Mouse (Mus musculus) CH12.LX (cell line): ENCODE measurements at regions not wholly inside any gene's neighbourhood (a gene's known extent, or its start where the extent isn't known, plus 50 kb on each side); places are given as distances from the start of the nearest gene placed in this dataset.

Source experiments
- DNase-seq: peaks from one replicate; pipeline ENCODE4 v3.0.0-alpha.2; 2013; ENCODE audit errors: extremely low read depth
- H3K27ac ChIP-seq: 2 replicates; pipeline ENCODE4 v1.5.1; 2012; ENCODE audit warnings: low read depth, mild to moderate bottlenecking, control low read depth, moderate library complexity; ENCODE audit not compliant: insufficient read depth
- H3K27me3 ChIP-seq: replicated peaks from 2 replicates; pipeline ENCODE3; 2012; ENCODE audit warnings: inconsistent platforms
- H3K36me3 ChIP-seq, 2 experiments: replicated peaks in 1 of 2; 2 replicates each; pipeline versions ENCODE3 to v1.6.1; 2012; ENCODE audit warnings: inconsistent platforms in 1 of 2, low read length in 1 of 2, mild to moderate bottlenecking in 1 of 2, mixed read lengths in 1 of 2, moderate library complexity in 1 of 2; ENCODE audit not compliant: control insufficient read depth in 1 of 2, insufficient read depth in 1 of 2
- H3K4me1 ChIP-seq, 2 experiments: 2 replicates each; pipeline ENCODE4 v1.6.1; 2012; ENCODE audit warnings: inconsistent platforms in 1 of 2, moderate library complexity in 1 of 2; ENCODE audit not compliant: insufficient read depth in 2 of 2, control insufficient read depth in 1 of 2
- H3K4me2 ChIP-seq: 2 replicates; pipeline ENCODE4 v1.6.1; 2012; ENCODE audit warnings: low read depth, mild to moderate bottlenecking, control low read depth; ENCODE audit not compliant: poor library complexity, insufficient read depth, severe bottlenecking
- H3K4me3 ChIP-seq, 3 experiments: fragments of 150-350 bp in 1 of 3; sonication (generic) in 1 of 3; replicated peaks in 1 of 3; 2 replicates each; pipeline versions ENCODE3 to v1.5.1; 2011 to 2012; ENCODE audit warnings: low read depth in 2 of 3, low read length in 2 of 3, mild to moderate bottlenecking in 2 of 3, moderate library complexity in 2 of 3, control low read depth in 1 of 3, improper control_type of control experiment in 1 of 3, inconsistent platforms in 1 of 3, mixed read lengths in 1 of 3; ENCODE audit not compliant: poor library complexity in 1 of 3
- H3K79me2 ChIP-seq: replicated peaks from 2 replicates; pipeline ENCODE4 v1.6.1; 2012; ENCODE audit warnings: mild to moderate bottlenecking, moderate library complexity; ENCODE audit not compliant: control insufficient read depth, poor library complexity, insufficient read depth, severe bottlenecking; ENCODE audit errors: extremely low read depth
- H3K9ac ChIP-seq: 2 replicates; pipeline ENCODE4 v1.6.1; 2012; ENCODE audit warnings: low read depth, mild to moderate bottlenecking, control low read depth, moderate library complexity; ENCODE audit not compliant: insufficient read depth
- H3K9me3 ChIP-seq: replicated peaks from 2 replicates; pipeline ENCODE3; 2012; ENCODE audit warnings: low read length, inconsistent platforms, mixed read lengths
- BHLHE40 ChIP-seq: IDR thresholded peaks from 2 replicates; pipeline ENCODE4 v1.6.1; 2011; ENCODE audit warnings: mild to moderate bottlenecking, low read depth, low read length, improper control_type of control experiment
- CHD1 ChIP-seq: IDR thresholded peaks from 2 replicates; pipeline ENCODE4 v1.6.1; 2012; ENCODE audit warnings: low read depth, low read length, improper control_type of control experiment, inconsistent platforms
- ELF1 ChIP-seq: IDR thresholded peaks from 2 replicates; pipeline ENCODE4 v1.6.1; 2014; ENCODE audit warnings: low read depth, mild to moderate bottlenecking, inconsistent platforms, low read length, improper control_type of control experiment
- EP300 ChIP-seq: IDR thresholded peaks from 2 replicates; pipeline ENCODE4 v1.6.1; 2011; ENCODE audit warnings: low read length, improper control_type of control experiment
- IRF4 ChIP-seq: IDR thresholded peaks from 2 replicates; pipeline ENCODE4 v1.6.1; 2014; ENCODE audit warnings: low read depth, mild to moderate bottlenecking, inconsistent platforms, low read length, improper control_type of control experiment
- KAT2A ChIP-seq: IDR thresholded peaks from 2 replicates; pipeline ENCODE4 v1.6.1; 2012; ENCODE audit warnings: low read length, improper control_type of control experiment, inconsistent platforms; ENCODE audit not compliant: insufficient replicate concordance
- MAX ChIP-seq: IDR thresholded peaks from 2 replicates; pipeline ENCODE4 v1.6.1; 2011; ENCODE audit warnings: low read length, improper control_type of control experiment
- MYC ChIP-seq: IDR thresholded peaks from 2 replicates; pipeline ENCODE4 v1.6.1; 2011; ENCODE audit warnings: low read depth, mild to moderate bottlenecking, improper control_type of control experiment, low read length
- NELFE ChIP-seq: IDR thresholded peaks from 2 replicates; pipeline ENCODE4 v1.6.1; 2011; ENCODE audit warnings: low read depth, low read length, improper control_type of control experiment
- NRF1 ChIP-seq: IDR thresholded peaks from 2 replicates; pipeline ENCODE4 v1.6.1; 2014; ENCODE audit warnings: low read depth, mild to moderate bottlenecking, inconsistent platforms, low read length, improper control_type of control experiment, moderate library complexity
- POLR2A ChIP-seq: IDR thresholded peaks from 2 replicates; pipeline ENCODE4 v1.6.1; 2011; ENCODE audit warnings: low read depth, mild to moderate bottlenecking, improper control_type of control experiment, low read length
- POLR2AphosphoS2 ChIP-seq: IDR thresholded peaks from 2 replicates; pipeline ENCODE4 v1.6.1; 2011; ENCODE audit warnings: low read depth, low read length, improper control_type of control experiment
- TBP ChIP-seq: conservative IDR thresholded peaks from 2 replicates; pipeline ENCODE4 v1.6.1; 2011; ENCODE audit warnings: low read depth, low read length, improper control_type of control experiment
- UBTF ChIP-seq: IDR thresholded peaks from 2 replicates; pipeline ENCODE4 v1.6.1; 2012; ENCODE audit warnings: low read depth, mild to moderate bottlenecking, inconsistent platforms, low read length, improper control_type of control experiment, moderate library complexity
- ZC3H11A ChIP-seq: IDR thresholded peaks from 2 replicates; pipeline ENCODE4 v1.6.1; 2012; ENCODE audit warnings: low read depth, mild to moderate bottlenecking, inconsistent platforms, low read length, improper control_type of control experiment
- ZMIZ1 ChIP-seq: IDR thresholded peaks from 2 replicates; pipeline ENCODE4 v1.6.1; 2012; ENCODE audit warnings: low read depth, mild to moderate bottlenecking, inconsistent platforms, low read length, improper control_type of control experiment
- dilution Hi-C: fragments of 300-500 bp; cut with MboI; formaldehyde crosslinking; loops from 2 replicates; pipeline ENCODE4 v1.14.3; 2020; ENCODE audit warnings: low sequenced_read_pairs; ENCODE audit not compliant: extremely low pct_unique_long_range_greater_than_20kb, extremely low pct_ligation_motif_present
- in situ Hi-C: fragments of 300-500 bp; cut with MboI; formaldehyde crosslinking; loops from 3 replicates; pipeline ENCODE4 v1.14.3; 2019; ENCODE audit warnings: low sequenced_read_pairs, low pct_ligation_motif_present, low pct_unique_long_range_greater_than_20kb, mixed read lengths

- Histone ChIP-seq H3K4me1 (no peaks in the 10 kb centered on the region), H3K9ac (no peak overlapping the region), H3K36me3 (no peaks in the 10 kb centered on the region), H3K4me2 (no peak overlapping the region), H3K4me3 (no peak overlapping the region), H3K27me3 (no peaks in the 10 kb centered on the region), H3K27ac (no peak overlapping the region), H3K79me2 (no peaks in the 10 kb centered on the region), H3K9me3 (no peaks in the 10 kb centered on the region)
- DNase-seq, result no peak
- in situ Hi-C loops (no loop called here), dilution Hi-C loops (no loop called here)
- TF ChIP-seq NELFE, result no peak
- no peak for TF ChIP-seq KAT2A
- no peak for TF ChIP-seq UBTF
- TF ChIP-seq POLR2A, result no peak
- no peak for TF ChIP-seq BHLHE40
- TF ChIP-seq IRF4, result no peak
These were observed 97.9 kb upstream of the Ccdc91 start for GRCm38 (mm10) chr6:147377679-147378078.

GRCm38 (mm10) chr6:147371737-147372136, 103.9 kb upstream of the Ccdc91 start:
- dilution Hi-C loops (no loop called here), in situ Hi-C loops (no loop called here)
- no peak for DNase-seq
- Histone ChIP-seq H3K27ac (no peak overlapping the region), H3K4me3 (no peak overlapping the region), H3K27me3 (no peaks in the 10 kb centered on the region), H3K9ac (no peak overlapping the region), H3K9me3 (no peaks in the 10 kb centered on the region), H3K36me3 (no peaks in the 10 kb centered on the region), H3K79me2 (no peaks in the 10 kb centered on the region), H3K4me2 (no peak overlapping the region), H3K4me1 (no peaks in the 10 kb centered on the region)
- TF ChIP-seq ZC3H11A (no peak), POLR2A (no peak), EP300 (no peak), NRF1 (no peak), CHD1 (no peak)

- Histone ChIP-seq H3K27me3 (no peaks in the 10 kb centered on the region), H3K36me3 (no peaks in the 10 kb centered on the region), H3K9ac (no peak overlapping the region), H3K4me3 (no peak overlapping the region), H3K4me1 (no peaks in the 10 kb centered on the region), H3K79me2 (no peaks in the 10 kb centered on the region), H3K9me3 (no peaks in the 10 kb centered on the region)
- dilution Hi-C loops, result no loop called here
- in situ Hi-C loops, result no loop called here
- no peak for TF ChIP-seq UBTF
- no peak for TF ChIP-seq POLR2AphosphoS2
- TF ChIP-seq ELF1, result no peak
- no peak for TF ChIP-seq ZMIZ1
- no peak for TF ChIP-seq MAX
- no peak for TF ChIP-seq MYC
- TF ChIP-seq TBP, result no peak
- TF ChIP-seq, all 38 proteins: peak for 0
- no peak for DNase-seq
- H3K27ac ChIP-seq, result no peak overlapping the region
- H3K4me2 ChIP-seq, result no peak overlapping the region
These were observed 104.3 kb upstream of the Ccdc91 start for GRCm38 (mm10) chr6:147371336-147371735.
